Mouse (Mus musculus) bone marrow macrophage, adult 2 months (primary cell): ENCODE measurements around the gene Cmip.

ENCODE experiments used
- CTCF ChIP-seq: IDR thresholded peaks from 2 replicates; pipeline ENCODE4 v1.5.1; 2012; ENCODE audit warnings: low read depth, mild to moderate bottlenecking, low read length, moderate library complexity
- POLR2A ChIP-seq: IDR thresholded peaks from 2 replicates; pipeline ENCODE4 v1.6.1; 2012; ENCODE audit warnings: mild to moderate bottlenecking, low read depth, low read length, borderline replicate concordance

GRCm38 (mm10) chr8:117479996-117480395 is 223.1 kb downstream of the Cmip start:
- TF ChIP-seq POLR2A = no peak
- TF ChIP-seq CTCF = no peak
